Mouse (Mus musculus) heart, postnatal 4 days (tissue): ENCODE data around the gene Tmsb15a. TPM values are rescaled to one million over a fixed set of nuclear protein-coding genes. Genes with fewer than 3 reads are reported as not detected.
A peak's percentile ranks its signal among the peaks of the same experiment; 100 is the strongest.
"Not testable (repeated sequence)": the region's sequence is repeated elsewhere in the genome, so short reads cannot be mapped to it uniquely, and the experiment has no call there.

ENCODE experiments used
- DNase-seq: peaks from one replicate; pipeline ENCODE4 v3.0.0; 2021
- microRNA-seq, 2 experiments: library from miRNA; unstranded; fragments of <30 nt; microRNA quantifications; one replicate each; pipeline ENCODE4 v1.2.0; 2021 to 2022
- total RNA-seq, 2 experiments: library from RNA; stranded (reverse); gene quantifications; 2 replicates each; pipeline ENCODE4 v1.2.3; 2021

Tmsb15a gene
- total RNA-seq: not detected

GRCm38 (mm10) chrX:135725161-135725560, at the start of gene Tmsb15a:
Gene Tmsb15a, minus strand, starts transcription at chrX:135725261.
- DNase-seq: no peak

- DNase-seq: no peak
Measured at GRCm38 (mm10) chrX:135768565-135768964, 43.5 kb upstream of the Tmsb15a start.

GRCm38 (mm10) chrX:135768043-135768548, 43.0 kb upstream of the Tmsb15a start:
- DNase-seq: no peak

GRCm38 (mm10) chrX:135761707-135762106, 36.6 kb upstream of the Tmsb15a start:
- DNase-seq: peak; percentile 40

GRCm38 (mm10) chrX:135752832-135753231, 27.8 kb upstream of the Tmsb15a start:
- DNase-seq: peak; percentile 81

GRCm38 (mm10) chrX:135745376-135745775, 20.3 kb upstream of the Tmsb15a start:
- not testable (repeated sequence) for DNase-seq

GRCm38 (mm10) chrX:135743056-135743355, 17.9 kb upstream of the Tmsb15a start:
- DNase-seq: no peak

GRCm38 (mm10) chrX:135742304-135743055, 17.4 kb upstream of the Tmsb15a start, which contains the start of the genes Armcx5 and Gprasp1:
Gene Armcx5, plus strand, starts transcription at chrX:135742733.
Gene Gprasp1, plus strand, starts transcription at chrX:135742733.
- DNase-seq: peak; percentile 84

GRCm38 (mm10) chrX:135738730-135739520, 13.9 kb upstream of the Tmsb15a start:
- no peak for DNase-seq

- no peak for DNase-seq
Measured at GRCm38 (mm10) chrX:135712845-135713244, 12.2 kb downstream of the Tmsb15a start.

- DNase-seq: no peak
Measured at GRCm38 (mm10) chrX:135704349-135704748, 20.7 kb downstream of the Tmsb15a start.

- DNase-seq: no peak
Measured at GRCm38 (mm10) chrX:135703111-135703510, 21.9 kb downstream of the Tmsb15a start.

- DNase-seq: no peak
Measured at GRCm38 (mm10) chrX:135693633-135694032, 31.4 kb downstream of the Tmsb15a start, which contains the start of gene Tcp11x2. Gene Tcp11x2, minus strand, starts transcription at chrX:135693790.

- no peak for DNase-seq
Measured at GRCm38 (mm10) chrX:135687802-135688201, 37.3 kb downstream of the Tmsb15a start.

GRCm38 (mm10) chrX:135681858-135682257, 43.2 kb downstream of the Tmsb15a start:
- no peak for DNase-seq

Small RNA genes within 50 kb of the gene (microRNA-seq; reads per million reads assigned to microRNA genes)
- gene Mir7646: 0 reads per million in 2 experiments

Other genes with a start within 250 kb of the Tmsb15a start
- gene AV320801, start 230.7 kb downstream of the Tmsb15a start, total RNA-seq: not detected
- 1 to 10 TPM in 1 of 2 experiments, under 1 TPM in 1; 0.48 to 1.1 TPM for gene Nxf7, start 126.5 kb downstream of the Tmsb15a start, total RNA-seq
- gene Prame, start 97.6 kb downstream of the Tmsb15a start, total RNA-seq: not detected
- not detected for gene Tcp11x2, start 31.5 kb downstream of the Tmsb15a start, total RNA-seq
- 10 to 100 TPM; 11.5 to 12.4 TPM for gene Armcx5, start 17.5 kb upstream of the Tmsb15a start, total RNA-seq
- gene Gprasp1, start 17.5 kb upstream of the Tmsb15a start, total RNA-seq: 10 to 100 TPM; 30.3 to 34.1 TPM
- gene Bhlhb9, start 72.3 kb upstream of the Tmsb15a start, total RNA-seq: 10 to 100 TPM; 47.2 to 61.2 TPM
- gene Gprasp2, start 113.8 kb upstream of the Tmsb15a start, total RNA-seq: 10 to 100 TPM in 1 of 2 experiments, 1 to 10 TPM in 1; 8.0 to 11.9 TPM